Mouse (Mus musculus): ENCODE data around the gene Usp10. TPM values are rescaled to one million over a fixed set of nuclear protein-coding genes. Genes with fewer than 3 reads are reported as not detected.

Gene Usp10
- polyA plus RNA-seq, 1 experiment: 133 TPM

DNA sequence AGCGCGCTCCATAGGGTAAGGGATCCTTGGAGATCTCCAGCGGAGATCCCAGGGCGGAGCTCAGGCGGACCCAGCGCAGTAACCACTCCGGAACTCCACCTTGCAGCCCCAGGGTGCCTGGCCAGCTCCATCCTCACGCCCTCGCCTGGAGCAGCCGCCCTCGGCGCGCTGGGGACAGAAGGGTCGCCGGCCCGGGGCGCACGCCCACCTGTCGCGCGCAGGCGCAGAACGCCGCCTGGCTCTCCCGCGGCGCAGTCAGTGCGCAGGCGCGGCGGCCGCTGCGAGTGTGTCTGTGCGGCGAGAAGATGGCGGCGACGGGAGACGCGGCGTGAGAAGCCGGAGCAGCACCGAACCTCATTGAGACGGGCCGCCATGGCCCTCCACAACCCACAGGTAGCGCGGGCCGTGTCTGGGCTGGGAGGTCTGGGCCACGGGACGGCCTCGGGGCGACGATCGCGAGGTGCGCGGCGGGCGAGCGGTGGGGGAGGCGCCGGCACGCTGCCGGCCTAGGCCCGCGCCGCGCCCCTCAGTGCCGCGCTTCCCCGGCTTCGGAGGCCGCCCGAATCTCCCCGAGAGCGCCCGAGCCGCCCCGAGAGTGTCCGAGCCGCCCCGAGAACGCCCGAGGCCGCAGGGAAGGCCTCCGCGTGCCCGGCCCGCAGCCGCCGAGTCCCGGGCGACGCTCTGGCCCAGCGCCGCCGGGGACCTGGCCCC, 542 bp downstream of the Usp10 start, which contains the start of gene Gm20388:
Gene Gm20388 (plus strand): TSS at position 295 of the 711 bp plus-strand sequence.
- no peaks in the 10 kb centered on the region; the same call in none of the 2 replicates for H3K4me1 ChIP-seq (ENCODE audit: control insufficient read depth, insufficient read depth, low read length)
- TF ChIP-seq CTCF (IDR thresholded peaks at IDR 0.05; ENCODE audit: control insufficient read depth, insufficient read depth, low read length) (no peak), POLR2A (IDR thresholded peaks at IDR 0.05; ENCODE audit: borderline replicate concordance, control insufficient read depth, low read depth, low read length) (peak; percentile 55; the same call in 1 of the 2 replicates)
- under 1% methylated on average over 79 of the region's 97 CpGs for WGBS
- H3K4me3 ChIP-seq (replicated peaks; ENCODE audit: control insufficient read depth, low read depth, low read length): peak within 1 kb of the TSS; percentile 97
- peak within 1 kb of the TSS; percentile 95 for H3K27ac ChIP-seq (ENCODE audit: control insufficient read depth, insufficient read depth, low read depth, low read length, poor library complexity)

DNA sequence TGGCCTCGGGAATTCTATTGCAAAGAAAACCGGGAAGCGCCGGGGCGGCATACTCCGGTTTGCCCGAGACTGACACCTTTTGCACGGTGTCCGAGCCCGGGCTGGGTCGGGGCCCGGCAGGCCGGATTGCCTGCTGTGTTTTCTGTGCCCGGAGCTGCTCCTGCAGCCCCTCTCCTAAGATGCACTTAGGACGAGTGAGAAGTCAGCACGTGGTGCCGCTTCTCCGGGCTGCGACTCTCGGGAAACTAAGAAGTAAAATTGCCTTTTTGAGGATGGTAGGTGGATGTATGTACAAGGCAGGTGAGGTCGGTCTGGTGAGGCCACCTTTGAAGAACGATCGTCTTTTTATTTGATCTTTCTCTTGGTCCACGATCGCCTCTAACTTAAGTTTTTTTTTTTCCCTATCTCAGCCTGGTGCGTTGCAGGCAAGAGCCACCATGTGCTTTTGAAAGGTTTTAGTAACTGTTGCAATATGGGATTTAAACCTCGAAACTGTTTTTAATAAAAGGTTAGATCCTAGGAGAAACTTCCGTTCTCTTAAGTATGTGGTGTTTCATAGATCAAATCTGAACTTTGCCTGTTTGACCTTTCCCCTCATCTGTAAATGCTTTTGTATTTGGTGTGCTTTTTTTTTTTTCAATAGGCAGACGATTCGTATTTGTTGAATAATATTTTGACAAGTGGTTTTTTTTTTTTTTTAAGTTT, 1.2 kb downstream of the Usp10 start:
- Histone ChIP-seq H3K4me3 (replicated peaks; ENCODE audit: control insufficient read depth, low read depth, low read length) (peak overlapping the region; percentile 97), H3K4me1 (ENCODE audit: control insufficient read depth, insufficient read depth, low read length) (peaks cover 3% of the 10 kb centered on the region), H3K27ac (ENCODE audit: control insufficient read depth, insufficient read depth, low read depth, low read length, poor library complexity) (peak overlapping the region; percentile 95)
- no peak for TF ChIP-seq CTCF (IDR thresholded peaks at IDR 0.05; ENCODE audit: control insufficient read depth, insufficient read depth, low read length)
- TF ChIP-seq POLR2A (IDR thresholded peaks at IDR 0.05; ENCODE audit: borderline replicate concordance, control insufficient read depth, low read depth, low read length): no peak
- WGBS: 2% methylated on average over 30 of the region's 30 CpGs

- WGBS: 84% methylated on average over 6 of the region's 6 CpGs
- TF ChIP-seq CTCF (IDR thresholded peaks at IDR 0.05; ENCODE audit: control insufficient read depth, insufficient read depth, low read length) (no peak), POLR2A (IDR thresholded peaks at IDR 0.05; ENCODE audit: borderline replicate concordance, control insufficient read depth, low read depth, low read length) (no peak)
- Histone ChIP-seq H3K27ac (ENCODE audit: control insufficient read depth, insufficient read depth, low read depth, low read length, poor library complexity) (no peak overlapping the region), H3K4me3 (replicated peaks; ENCODE audit: control insufficient read depth, low read depth, low read length) (peak overlapping the region; percentile 32), H3K4me1 (ENCODE audit: control insufficient read depth, insufficient read depth, low read length) (peaks cover 3% of the 10 kb centered on the region)
These were observed 2.5 kb downstream of the Usp10 start for GRCm38 (mm10) chr8:119912643-119913042.

DNA sequence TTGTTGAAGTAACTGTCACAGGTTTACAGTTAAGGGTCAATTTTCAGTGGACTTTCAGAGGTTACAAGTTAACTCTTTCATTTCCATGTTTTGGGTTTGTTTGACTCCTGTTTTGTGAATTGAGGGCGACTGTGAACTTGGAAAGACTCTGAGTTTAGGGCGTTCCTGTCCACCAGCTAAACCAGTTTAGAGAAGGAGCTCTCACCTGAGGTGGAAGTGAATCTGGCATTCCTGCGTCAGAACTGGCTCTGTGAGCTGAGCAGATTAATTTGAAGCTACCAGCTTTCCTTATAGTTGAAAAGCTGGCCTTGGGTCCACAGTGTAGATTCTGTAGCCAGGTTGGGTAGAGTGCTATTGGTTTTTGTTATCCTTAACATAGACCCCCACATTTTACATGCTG, 3.0 kb downstream of the Usp10 start:
- H3K27ac ChIP-seq (ENCODE audit: control insufficient read depth, insufficient read depth, low read depth, low read length, poor library complexity): no peak overlapping the region
- no peak overlapping the region for H3K4me3 ChIP-seq (replicated peaks; ENCODE audit: control insufficient read depth, low read depth, low read length)
- 78% methylated on average over 3 of the region's 3 CpGs for WGBS
- peaks cover 3% of the 10 kb centered on the region for H3K4me1 ChIP-seq (ENCODE audit: control insufficient read depth, insufficient read depth, low read length)
- TF ChIP-seq POLR2A (IDR thresholded peaks at IDR 0.05; ENCODE audit: borderline replicate concordance, control insufficient read depth, low read depth, low read length) (no peak), CTCF (IDR thresholded peaks at IDR 0.05; ENCODE audit: control insufficient read depth, insufficient read depth, low read length) (no peak)

- Histone ChIP-seq H3K4me1 (ENCODE audit: control insufficient read depth, insufficient read depth, low read length) (peaks cover 3% of the 10 kb centered on the region), H3K27ac (ENCODE audit: control insufficient read depth, insufficient read depth, low read depth, low read length, poor library complexity) (no peak overlapping the region), H3K4me3 (replicated peaks; ENCODE audit: control insufficient read depth, low read depth, low read length) (no peak overlapping the region)
- TF ChIP-seq CTCF (IDR thresholded peaks at IDR 0.05; ENCODE audit: control insufficient read depth, insufficient read depth, low read length) (no peak), POLR2A (IDR thresholded peaks at IDR 0.05; ENCODE audit: borderline replicate concordance, control insufficient read depth, low read depth, low read length) (no peak)
- 11% methylated on average over 2 of the region's 2 CpGs for WGBS
These were observed 4.0 kb downstream of the Usp10 start for GRCm38 (mm10) chr8:119914161-119914560.

GRCm38 (mm10) chr8:119915298-119915697, 5.1 kb downstream of the Usp10 start:
- no peak overlapping the region for H3K27ac ChIP-seq (ENCODE audit: control insufficient read depth, insufficient read depth, low read depth, low read length, poor library complexity)
- peaks cover 3% of the 10 kb centered on the region for H3K4me1 ChIP-seq (ENCODE audit: control insufficient read depth, insufficient read depth, low read length)
- TF ChIP-seq CTCF (IDR thresholded peaks at IDR 0.05; ENCODE audit: control insufficient read depth, insufficient read depth, low read length) (no peak), POLR2A (IDR thresholded peaks at IDR 0.05; ENCODE audit: borderline replicate concordance, control insufficient read depth, low read depth, low read length) (no peak)
- no peak overlapping the region for H3K4me3 ChIP-seq (replicated peaks; ENCODE audit: control insufficient read depth, low read depth, low read length)
- 83% methylated on average over 4 of the region's 4 CpGs for WGBS

GRCm38 (mm10) chr8:119916237-119916892, 6.2 kb downstream of the Usp10 start:
- Histone ChIP-seq H3K27ac (ENCODE audit: control insufficient read depth, insufficient read depth, low read depth, low read length, poor library complexity) (peak overlapping the region; percentile 54), H3K4me3 (replicated peaks; ENCODE audit: control insufficient read depth, low read depth, low read length) (no peak overlapping the region), H3K4me1 (ENCODE audit: control insufficient read depth, insufficient read depth, low read length) (peaks cover 3% of the 10 kb centered on the region)
- TF ChIP-seq POLR2A (IDR thresholded peaks at IDR 0.05; ENCODE audit: borderline replicate concordance, control insufficient read depth, low read depth, low read length) (no peak), CTCF (IDR thresholded peaks at IDR 0.05; ENCODE audit: control insufficient read depth, insufficient read depth, low read length) (no peak)
- WGBS: 78% methylated on average over 16 of the region's 16 CpGs

- 66% methylated on average over 3 of the region's 3 CpGs for WGBS
- peak overlapping the region; percentile 77 for H3K27ac ChIP-seq (ENCODE audit: control insufficient read depth, insufficient read depth, low read depth, low read length, poor library complexity)
- peak overlapping the region; percentile 24 for H3K4me3 ChIP-seq (replicated peaks; ENCODE audit: control insufficient read depth, low read depth, low read length)
- peaks cover 4% of the 10 kb centered on the region for H3K4me1 ChIP-seq (ENCODE audit: control insufficient read depth, insufficient read depth, low read length)
- TF ChIP-seq CTCF (IDR thresholded peaks at IDR 0.05; ENCODE audit: control insufficient read depth, insufficient read depth, low read length) (no peak), POLR2A (IDR thresholded peaks at IDR 0.05; ENCODE audit: borderline replicate concordance, control insufficient read depth, low read depth, low read length) (no peak)
These were observed 7.3 kb downstream of the Usp10 start for GRCm38 (mm10) chr8:119917415-119917814.
